Mouse (Mus musculus) spleen, adult 2 months (tissue): Measurements from ENCODE around the gene Cadm4.

Experiments used
- CTCF ChIP-seq: fragments of 200-500 bp; IDR thresholded peaks from 2 replicates; pipeline ENCODE4 v1.5.1; 2011; ENCODE audit warnings: mild to moderate bottlenecking, inconsistent platforms; ENCODE audit not compliant: insufficient read depth, insufficient read length, insufficient replicate concordance; ENCODE audit errors: extremely low read depth
- POLR2A ChIP-seq: fragments of 200-500 bp; IDR thresholded peaks from 2 replicates; pipeline ENCODE4 v1.6.1; 2011; ENCODE audit warnings: low read depth, low read length, inconsistent platforms

GRCm38 (mm10) chr7:24441785-24442184 lies 40.0 kb upstream of the Cadm4 start:
- TF ChIP-seq CTCF (peak; percentile 99; the same call in 1 of the 2 replicates), POLR2A (no peak)
